Mouse (Mus musculus) left cerebral cortex, postnatal 10 days (tissue): ENCODE results near the gene Tvp23a. TPM values are rescaled to one million over a fixed set of nuclear protein-coding genes. Genes with fewer than 3 reads are reported as not detected.

Experiments
- DNase-seq, 2 experiments: peaks; one replicate each; pipeline ENCODE4 v3.0.0; 2021 to 2022; ENCODE audit warnings: low spot score in 2 of 2, mixed read lengths in 1 of 2; ENCODE audit errors: extremely low spot score in 1 of 2
- intact Hi-C: fragments of 180-260 bp; cut with DNase I; formaldehyde crosslinking; loops from one replicate; pipeline ENCODE4 v1.15.1; 2025
- total RNA-seq, 2 experiments: library from RNA; stranded (reverse); gene quantifications; 2 replicates each; pipeline ENCODE4 v1.2.3; 2021

The Tvp23a gene
- total RNA-seq: 10 to 100 TPM; 38.5 to 39.7 TPM

- intact Hi-C loops: no loop called here
- peak; percentile 84 to 88 for DNase-seq
Measured at GRCm38 (mm10) chr16:10447264-10447594, at the start of gene Tvp23a. Tvp23a (minus strand) TSS chr16:10447362.

- intact Hi-C loops: no loop called here
- DNase-seq: no peak
Measured at GRCm38 (mm10) chr16:10495824-10496298, 48.7 kb upstream of the Tvp23a start.

GRCm38 (mm10) chr16:10492587-10492986 is 45.4 kb upstream of the Tvp23a start:
- intact Hi-C loops: no loop called here
- no peak for DNase-seq

- no peak for DNase-seq
- intact Hi-C loops: no loop called here
Measured at GRCm38 (mm10) chr16:10491716-10492115, 44.6 kb upstream of the Tvp23a start.

- intact Hi-C loops: no loop called here
- no peak for DNase-seq
Measured at GRCm38 (mm10) chr16:10490503-10491150, 43.5 kb upstream of the Tvp23a start.

GRCm38 (mm10) chr16:10489904-10490457 is 42.8 kb upstream of the Tvp23a start:
- intact Hi-C loops: no loop called here
- DNase-seq: no peak

- no peak for DNase-seq
- intact Hi-C loops: no loop called here
Measured at GRCm38 (mm10) chr16:10489483-10489882, 42.3 kb upstream of the Tvp23a start.

GRCm38 (mm10) chr16:10488769-10489481 is 41.8 kb upstream of the Tvp23a start:
- DNase-seq: no peak
- intact Hi-C loops: no loop called here

- no peak for DNase-seq
- intact Hi-C loops: no loop called here
Measured at GRCm38 (mm10) chr16:10487895-10488493, 40.8 kb upstream of the Tvp23a start.

GRCm38 (mm10) chr16:10486993-10487392 is 39.8 kb upstream of the Tvp23a start:
- no peak for DNase-seq
- intact Hi-C loops: no loop called here

- DNase-seq: no peak
- intact Hi-C loops: no loop called here
Measured at GRCm38 (mm10) chr16:10482343-10482742, 35.2 kb upstream of the Tvp23a start.

GRCm38 (mm10) chr16:10479857-10480256 is 32.7 kb upstream of the Tvp23a start, which contains the start of gene Ciita:
Ciita (plus strand) TSS chr16:10480059.
- DNase-seq: no peak
- intact Hi-C loops: no loop called here

GRCm38 (mm10) chr16:10475919-10476318 is 28.8 kb upstream of the Tvp23a start:
- intact Hi-C loops: no loop called here
- DNase-seq: no peak

- no peak for DNase-seq
- intact Hi-C loops: no loop called here
Measured at GRCm38 (mm10) chr16:10474956-10475355, 27.8 kb upstream of the Tvp23a start.

GRCm38 (mm10) chr16:10471950-10472349 is 24.8 kb upstream of the Tvp23a start:
- intact Hi-C loops: no loop called here
- no peak for DNase-seq

GRCm38 (mm10) chr16:10468201-10468600 is 21.0 kb upstream of the Tvp23a start:
- intact Hi-C loops: no loop called here
- no peak for DNase-seq

GRCm38 (mm10) chr16:10467391-10468107 is 20.4 kb upstream of the Tvp23a start:
- intact Hi-C loops: no loop called here
- DNase-seq: no peak

GRCm38 (mm10) chr16:10465011-10465681 is 18.0 kb upstream of the Tvp23a start:
- intact Hi-C loops: no loop called here
- DNase-seq: no peak

- intact Hi-C loops: no loop called here
- DNase-seq: no peak
Measured at GRCm38 (mm10) chr16:10461178-10461577, 14.0 kb upstream of the Tvp23a start.
